Mouse (Mus musculus): ENCODE measurements around the gene Cacna1d.
A peak's percentile ranks its signal among the peaks of the same experiment; 100 is the strongest.

Gene Cacna1d

GRCm38 (mm10) chr14:30092426-30092825, 398.8 kb downstream of the Cacna1d start:
- DNase-seq (ENCODE audit: low spot score in 2 of 2) = no peak

DNA sequence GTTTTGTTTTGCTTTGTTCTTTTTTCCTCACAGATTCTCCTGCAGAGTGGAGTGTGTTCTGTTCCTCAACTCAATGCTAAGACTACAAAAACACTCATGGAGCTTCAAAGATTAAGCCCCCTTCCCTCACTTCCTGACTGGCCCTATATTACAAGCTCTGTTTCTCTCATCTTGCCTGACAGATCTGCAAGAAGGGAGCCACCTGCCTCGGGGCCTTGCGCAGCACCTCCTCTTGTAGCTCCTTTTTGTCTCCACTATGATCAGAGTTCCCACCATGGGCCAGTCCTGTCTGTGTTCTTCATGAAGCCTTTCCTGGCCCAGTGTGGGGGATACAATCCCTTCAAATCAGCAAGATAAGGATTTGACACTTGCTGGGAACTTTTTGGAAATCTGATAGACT, 399.2 kb downstream of the Cacna1d start:
- DNase-seq (ENCODE audit: low spot score in 2 of 2) = no peak

- no peak for DNase-seq (ENCODE audit: low spot score in 2 of 2)
Observed at GRCm38 (mm10) chr14:30079729-30080128, 411.5 kb downstream of the Cacna1d start.

GRCm38 (mm10) chr14:30078115-30078808, 413.0 kb downstream of the Cacna1d start:
- no peak for DNase-seq (ENCODE audit: low spot score in 2 of 2)

GRCm38 (mm10) chr14:30075268-30075887, 415.9 kb downstream of the Cacna1d start:
- no peak for DNase-seq (ENCODE audit: low spot score in 2 of 2)

GRCm38 (mm10) chr14:30068566-30068965, 422.7 kb downstream of the Cacna1d start:
- no peak for DNase-seq (ENCODE audit: low spot score in 2 of 2)

DNA sequence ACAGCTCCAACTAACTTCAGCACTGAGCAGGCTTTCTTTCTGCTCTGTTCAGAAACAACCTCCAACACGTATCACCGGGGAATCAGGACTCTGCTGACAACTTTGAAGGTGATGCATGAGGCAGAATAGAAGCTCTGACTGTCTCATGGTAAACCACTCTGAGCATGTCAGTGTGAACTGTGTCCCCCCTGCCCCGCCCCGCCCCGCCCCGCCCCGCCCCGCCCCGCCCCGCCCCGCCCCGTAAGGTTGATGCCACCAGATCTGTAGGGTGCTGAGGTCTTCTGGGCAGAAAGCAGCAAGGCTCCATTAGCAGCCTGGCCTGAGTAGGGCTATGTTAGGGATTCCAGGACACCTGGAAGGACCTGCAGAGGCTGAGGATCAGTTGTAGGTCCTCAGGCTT, 424.5 kb downstream of the Cacna1d start:
- DNase-seq (ENCODE audit: low spot score in 2 of 2) = no peak

- no peak for DNase-seq (ENCODE audit: low spot score in 2 of 2)
Observed at GRCm38 (mm10) chr14:30064864-30065263, 426.4 kb downstream of the Cacna1d start.

DNA sequence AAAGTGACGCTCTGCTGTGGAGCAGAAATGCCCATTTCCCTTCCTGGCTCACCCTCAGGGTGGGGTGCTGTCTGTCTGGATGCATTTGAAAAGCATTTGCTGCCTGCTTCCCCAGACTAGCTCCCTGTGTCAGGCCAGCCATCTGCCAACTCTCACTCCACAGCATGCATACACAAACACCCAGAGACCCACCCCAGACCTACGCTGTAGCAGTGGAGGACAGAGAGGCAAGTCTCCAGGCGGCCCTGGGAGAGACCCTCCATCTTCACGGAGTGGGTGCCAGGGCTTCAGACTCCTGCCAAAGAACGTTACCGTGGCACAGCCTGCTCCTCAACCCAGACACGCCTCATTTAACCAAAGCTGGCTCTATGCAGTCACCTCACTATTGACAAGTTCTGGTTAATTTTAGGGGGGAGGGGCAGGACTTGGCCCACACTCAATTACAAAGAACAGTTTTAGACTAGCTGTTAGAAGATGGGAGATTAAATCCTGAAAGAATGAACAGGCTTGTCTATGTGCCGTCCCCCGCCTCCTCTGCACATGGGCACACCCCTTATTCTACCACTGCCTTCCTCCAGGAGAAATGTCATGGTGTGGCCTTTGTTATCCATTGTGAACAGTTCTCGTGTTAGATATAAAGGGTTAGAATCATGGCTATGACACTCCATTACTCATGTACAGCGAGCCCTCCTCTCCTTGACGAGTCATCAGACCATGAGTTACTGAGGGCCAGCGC, 435.1 kb downstream of the Cacna1d start:
- DNase-seq (ENCODE audit: low spot score in 2 of 2) = no peak

DNA sequence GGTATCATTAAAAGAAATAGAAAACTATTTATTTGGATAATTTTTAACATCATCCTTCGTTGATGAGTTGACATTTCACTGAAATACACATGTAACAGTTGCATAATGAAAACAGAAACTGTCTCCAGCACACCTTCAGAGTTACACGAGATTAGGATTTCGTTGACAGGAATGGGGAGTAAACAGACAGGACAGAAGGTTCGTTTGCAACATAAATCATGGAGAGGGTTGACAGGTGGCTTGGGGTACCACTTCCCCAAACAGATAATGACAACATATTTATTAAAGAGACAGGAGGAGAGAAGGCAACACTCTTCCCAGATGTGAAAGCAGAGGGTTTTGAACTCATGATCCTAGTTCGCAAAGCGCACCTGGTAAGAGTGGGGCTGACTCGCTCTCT, 436.3 kb downstream of the Cacna1d start:
- DNase-seq (ENCODE audit: low spot score in 2 of 2) = no peak

- no peak for DNase-seq (ENCODE audit: low spot score in 2 of 2)
Observed at GRCm38 (mm10) chr14:30050280-30050679, 441.0 kb downstream of the Cacna1d start.

DNA sequence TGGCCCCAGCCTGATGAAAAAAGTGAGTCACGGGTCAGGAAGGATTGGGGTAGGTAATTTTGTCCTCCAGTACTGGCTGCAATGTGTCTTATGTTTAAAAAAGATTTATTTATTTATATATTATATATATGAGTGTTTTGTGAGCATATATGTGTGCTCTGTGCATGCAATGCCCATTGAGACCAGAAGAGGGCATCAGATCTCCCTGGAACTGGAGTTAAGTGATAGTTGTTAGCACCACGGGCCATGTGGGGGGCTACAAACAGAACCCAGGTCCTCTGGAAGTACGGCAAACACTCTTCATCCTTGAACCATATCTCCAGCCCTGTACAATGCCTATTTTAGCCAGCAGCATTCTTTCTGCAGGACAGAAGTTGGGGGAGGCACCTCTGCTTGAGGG, 443.2 kb downstream of the Cacna1d start:
- peak in 1 of 2 experiments; percentile 8 for DNase-seq (ENCODE audit: low spot score in 2 of 2)

- DNase-seq (ENCODE audit: low spot score in 2 of 2) = no peak
Observed at GRCm38 (mm10) chr14:30046976-30047375, 444.3 kb downstream of the Cacna1d start.

GRCm38 (mm10) chr14:30045704-30046220, 445.5 kb downstream of the Cacna1d start:
- no peak for DNase-seq (ENCODE audit: low spot score in 2 of 2)

- DNase-seq (ENCODE audit: low spot score in 2 of 2) = no peak
Observed at GRCm38 (mm10) chr14:30045239-30045638, 446.0 kb downstream of the Cacna1d start.

DNA sequence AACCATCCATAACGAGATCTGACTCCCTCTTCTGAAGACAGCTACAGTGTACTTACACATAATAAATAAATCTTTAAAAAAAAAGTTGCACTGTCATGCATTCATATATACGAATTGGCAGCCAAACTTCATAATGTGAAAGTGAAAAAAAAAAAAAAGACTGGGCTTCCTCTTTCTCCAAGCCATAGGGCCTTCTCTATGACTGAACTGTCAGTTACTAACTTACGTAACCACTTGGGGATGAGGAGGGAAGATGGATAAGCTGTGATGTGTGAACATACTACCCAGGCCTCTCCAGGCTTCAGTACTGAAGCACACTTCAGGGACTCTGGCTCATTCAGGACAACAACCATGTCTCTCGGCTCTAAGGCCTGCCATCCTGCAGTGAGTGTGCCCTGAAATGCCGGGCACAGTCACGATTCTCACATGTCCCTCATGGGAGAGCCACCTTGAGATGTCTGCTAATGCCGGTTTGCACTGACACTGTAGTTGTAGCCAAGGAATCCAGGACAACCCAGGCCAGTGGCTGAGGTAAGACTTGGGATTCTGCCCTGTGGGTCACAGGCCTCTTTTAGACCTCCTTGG, 447.8 kb downstream of the Cacna1d start:
- DNase-seq (ENCODE audit: low spot score in 2 of 2) = no peak

DNA sequence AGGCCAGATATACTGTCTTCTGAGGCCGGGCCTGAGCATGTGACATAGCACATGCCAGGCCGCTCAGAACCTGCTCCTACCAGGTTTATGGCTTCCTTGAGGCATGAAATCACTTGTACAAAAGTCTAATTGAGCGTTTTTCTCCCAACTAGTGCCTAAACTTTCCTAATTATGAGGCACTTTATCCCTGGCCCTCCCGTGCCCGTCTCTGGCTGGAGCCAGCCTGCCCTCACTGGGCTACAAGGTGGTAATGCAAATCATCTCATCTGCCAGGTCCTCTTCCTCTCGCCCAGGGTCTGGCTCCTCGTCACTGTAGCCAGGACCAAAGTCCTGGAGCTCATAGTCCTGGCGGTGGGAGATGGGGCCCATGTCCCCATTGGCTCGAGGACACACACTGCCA, 449.4 kb downstream of the Cacna1d start:
- no peak for DNase-seq (ENCODE audit: low spot score in 2 of 2)

DNA sequence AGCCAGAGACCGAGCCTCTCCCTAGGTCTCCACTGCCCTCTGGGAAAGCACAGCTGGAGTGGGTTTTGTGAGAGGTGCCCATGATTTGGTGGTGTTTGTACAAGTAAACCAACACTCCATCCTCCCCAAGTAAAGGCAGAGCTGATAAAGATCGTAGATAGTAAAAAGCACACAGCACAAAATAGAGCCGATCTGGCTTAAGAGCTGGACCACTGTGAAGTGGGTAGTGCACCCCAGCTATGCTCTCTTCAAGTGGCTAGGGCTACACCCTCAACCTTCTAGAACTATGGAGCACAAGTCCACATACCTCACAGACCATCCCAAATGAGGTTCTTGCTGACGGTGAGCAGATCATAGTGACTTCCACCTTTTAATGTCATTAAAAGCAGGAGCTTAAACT, 451.8 kb downstream of the Cacna1d start:
- no peak for DNase-seq (ENCODE audit: low spot score in 2 of 2)

DNA sequence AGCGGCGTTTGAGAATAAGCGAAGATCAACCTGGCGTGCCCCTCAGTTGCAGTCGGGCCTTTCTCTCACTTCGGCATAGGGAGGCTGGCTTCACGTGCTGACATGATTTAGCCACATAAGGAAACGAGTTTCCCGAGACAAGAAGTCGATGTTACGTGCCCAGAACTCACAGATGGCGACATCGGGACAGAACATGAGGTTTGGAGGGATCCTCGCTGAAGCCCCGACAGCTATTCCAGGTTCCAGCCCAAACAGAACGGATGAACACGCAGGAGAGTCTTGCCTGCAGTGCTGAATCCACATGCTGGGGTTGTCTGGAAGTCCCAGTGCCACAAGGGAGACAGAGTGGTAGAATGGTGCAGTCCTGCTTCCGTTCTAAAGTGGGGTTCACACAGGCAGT, 452.8 kb downstream of the Cacna1d start:
- DNase-seq (ENCODE audit: low spot score in 2 of 2) = no peak

DNA sequence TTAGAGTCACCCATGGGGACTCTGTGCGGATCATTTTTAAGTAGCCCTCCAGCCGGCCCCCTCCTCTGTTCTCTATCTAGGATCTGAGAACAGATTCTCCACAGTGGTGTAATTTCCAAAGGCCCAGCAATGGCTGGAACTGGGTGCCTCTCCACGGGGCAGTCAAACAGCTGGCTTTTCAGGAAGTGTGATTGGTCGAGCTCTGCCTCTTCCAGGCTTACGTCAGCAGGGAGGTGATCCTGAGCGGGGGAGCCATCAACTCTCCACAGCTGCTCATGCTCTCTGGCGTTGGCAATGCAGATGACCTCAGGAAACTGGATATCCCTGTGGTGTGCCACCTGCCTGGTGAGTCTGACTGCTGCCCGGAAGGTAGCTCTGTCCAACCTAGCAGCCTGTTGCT, 457.9 kb downstream of the Cacna1d start:
- DNase-seq (ENCODE audit: low spot score in 2 of 2) = no peak

- peak in 1 of 2 experiments; percentile 38 for DNase-seq (ENCODE audit: low spot score in 2 of 2)
Observed at GRCm38 (mm10) chr14:30027378-30027777, 463.9 kb downstream of the Cacna1d start.

GRCm38 (mm10) chr14:30024387-30024786, 466.9 kb downstream of the Cacna1d start:
- DNase-seq (ENCODE audit: low spot score in 2 of 2) = no peak
